Mouse (Mus musculus) testis, adult 2 months (tissue): ENCODE measurements around the gene Lyz2.
"Not testable (repeated sequence)": the region's sequence is repeated elsewhere in the genome, so short reads cannot be mapped to it uniquely, and the experiment has no call there.

ENCODE experiments used
- CTCF ChIP-seq: fragments of 200-500 bp; IDR thresholded peaks from 2 replicates; pipeline ENCODE4 v1.5.1; 2012; ENCODE audit warnings: low read depth, mild to moderate bottlenecking, inconsistent platforms, low read length, moderate library complexity; ENCODE audit not compliant: control insufficient read depth, insufficient read depth, insufficient replicate concordance
- POLR2A ChIP-seq: fragments of 200-500 bp; IDR thresholded peaks from 2 replicates; pipeline ENCODE4 v1.6.1; 2012; ENCODE audit warnings: low read depth, mild to moderate bottlenecking, inconsistent platforms, low read length, moderate library complexity; ENCODE audit not compliant: control insufficient read depth

- not testable (repeated sequence) for TF ChIP-seq POLR2A, CTCF
Observed at GRCm38 (mm10) chr10:117289034-117289505, 6.9 kb upstream of the Lyz2 start.
